Mouse (Mus musculus): ENCODE data around the gene Efcab5. TPM values are rescaled to one million over a fixed set of nuclear protein-coding genes. Genes with fewer than 3 reads are reported as not detected.
"Not testable (repeated sequence)": the region's sequence is repeated elsewhere in the genome, so short reads cannot be mapped to it uniquely, and the experiment has no call there.

The Efcab5 gene
- polyA plus RNA-seq, 1 experiment from 2014 or later = 0.24 TPM

DNA sequence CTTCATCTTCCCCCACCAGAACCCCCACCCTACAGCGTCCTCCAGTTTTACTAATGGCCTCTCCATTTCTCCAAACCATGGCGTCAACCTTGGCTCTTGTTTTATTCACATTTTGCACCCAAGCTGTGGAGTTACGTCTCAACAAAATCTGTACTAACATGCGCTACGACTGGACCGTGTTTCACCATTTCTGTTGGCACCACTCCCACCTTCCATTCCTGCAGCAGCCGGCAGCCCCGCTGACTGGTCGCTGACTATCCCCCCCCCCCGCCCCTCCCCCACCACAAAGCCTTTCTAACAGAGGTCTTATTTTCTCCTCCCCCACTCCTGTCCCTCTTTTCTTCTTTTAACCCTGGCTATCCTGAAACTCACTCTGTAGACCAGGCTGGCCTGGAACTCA is 93.6 kb downstream of the Efcab5 start:
- Histone ChIP-seq H3K4me2 (no peak overlapping the region), H3K27ac (replicated peaks) (no peak overlapping the region), H3K4me3 (replicated peaks) (no peak overlapping the region), H3K36me3 (replicated peaks) (no peaks in the 10 kb centered on the region), H3K9ac (no peak overlapping the region), H3K4me1 (replicated peaks) (0 out of 2 replicates have a peak, but pooled peaks cover 7% of the 10 kb centered on the region), H3K9me3 (replicated peaks) (no peaks in the 10 kb centered on the region), H3K27me3 (no peaks in the 10 kb centered on the region)
- 54% methylated on average over 10 of the region's 10 CpGs for WGBS (ENCODE audit: insufficient replicate concordance)
- ATAC-seq (ENCODE audit: insufficient read depth) = no peak

DNA sequence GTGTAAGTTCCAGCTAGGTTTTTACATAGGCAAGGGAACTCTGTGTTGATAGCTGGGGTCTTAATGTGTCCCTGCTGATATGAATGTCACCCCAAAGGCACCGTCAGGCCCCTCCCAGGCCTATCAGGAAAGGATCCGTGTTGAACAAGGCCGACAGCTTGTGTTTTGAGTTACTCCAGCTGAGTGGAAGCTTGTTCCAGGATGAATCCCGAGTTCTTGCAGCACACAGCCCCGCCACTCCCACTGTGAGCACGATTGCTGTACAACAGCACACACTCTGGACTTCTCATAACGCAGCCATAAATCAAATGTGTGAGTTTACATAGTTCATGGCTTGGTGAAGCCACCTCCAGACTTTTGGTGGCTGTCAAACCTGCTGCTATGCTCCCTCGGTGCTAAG is 94.6 kb downstream of the Efcab5 start:
- H3K9me3 ChIP-seq (replicated peaks) = no peaks in the 10 kb centered on the region
- no peaks in the 10 kb centered on the region for H3K27me3 ChIP-seq
- 53% methylated on average over 8 of the region's 8 CpGs for WGBS (ENCODE audit: insufficient replicate concordance)
- no peaks in the 10 kb centered on the region for H3K36me3 ChIP-seq (replicated peaks)
- 0 out of 2 replicates have a peak, but pooled peaks cover 3% of the 10 kb centered on the region for H3K4me1 ChIP-seq (replicated peaks)
- H3K4me2 ChIP-seq = no peak overlapping the region
- H3K27ac ChIP-seq (replicated peaks) = no peak overlapping the region
- no peak for ATAC-seq (ENCODE audit: insufficient read depth)
- no peak overlapping the region for H3K9ac ChIP-seq
- no peak overlapping the region for H3K4me3 ChIP-seq (replicated peaks)

DNA sequence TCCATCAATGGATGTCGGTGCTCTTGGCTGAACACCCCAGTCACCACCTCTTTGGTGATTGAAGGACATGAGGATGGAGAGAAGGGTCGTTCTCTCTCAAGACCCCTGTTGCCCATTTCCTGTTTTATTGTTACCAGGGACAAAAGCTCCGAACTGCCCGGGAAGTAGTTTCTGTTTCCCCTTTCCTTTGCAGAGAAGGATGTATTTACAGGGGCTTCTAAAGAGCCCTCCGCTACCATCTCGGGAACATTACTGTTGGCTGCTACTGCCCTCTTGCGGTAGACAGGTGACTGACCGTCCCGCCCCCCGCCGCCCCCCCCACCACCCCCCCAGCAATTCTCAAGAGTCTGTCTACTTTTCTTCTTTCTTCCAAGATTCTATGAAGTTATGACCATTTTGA is 95.6 kb downstream of the Efcab5 start:
- ATAC-seq (ENCODE audit: insufficient read depth) = no peak
- Histone ChIP-seq H3K27ac (replicated peaks) (no peak overlapping the region), H3K9me3 (replicated peaks) (no peaks in the 10 kb centered on the region), H3K4me3 (replicated peaks) (peak overlapping the region; percentile 23; the same call in 1 of the 2 replicates), H3K9ac (no peak overlapping the region), H3K36me3 (replicated peaks) (no peaks in the 10 kb centered on the region), H3K4me1 (replicated peaks) (0 out of 2 replicates have a peak, but pooled peaks cover 3% of the 10 kb centered on the region), H3K27me3 (no peaks in the 10 kb centered on the region), H3K4me2 (peak overlapping the region; percentile 44)
- WGBS (ENCODE audit: insufficient replicate concordance) = 2% methylated on average over 11 of the region's 11 CpGs

DNA sequence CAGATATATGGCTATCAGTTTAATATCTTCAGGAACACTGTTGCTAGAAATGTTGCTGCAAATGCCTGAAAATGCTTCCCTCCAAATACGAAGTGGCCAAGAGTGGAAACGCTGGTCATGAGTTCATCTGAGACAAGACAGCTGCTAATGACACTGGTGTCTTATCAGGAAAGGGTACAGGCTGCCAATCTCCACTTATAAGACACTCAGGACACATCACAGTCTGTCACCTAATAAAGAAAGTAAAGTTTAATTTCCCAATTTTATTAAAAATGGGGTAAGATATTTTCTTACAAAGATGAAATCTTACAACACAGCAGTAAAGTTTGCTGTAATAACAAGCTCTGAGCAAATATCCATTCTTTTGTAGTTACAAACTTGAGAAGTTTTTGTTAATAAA is 99.6 kb downstream of the Efcab5 start:
- Histone ChIP-seq H3K9ac (no peak overlapping the region), H3K4me3 (replicated peaks) (no peak overlapping the region), H3K36me3 (replicated peaks) (no peaks in the 10 kb centered on the region), H3K27ac (replicated peaks) (no peak overlapping the region), H3K4me1 (replicated peaks) (0 out of 2 replicates have a peak, but pooled peaks cover 3% of the 10 kb centered on the region), H3K4me2 (no peak overlapping the region), H3K27me3 (peaks cover 6% of the 10 kb centered on the region), H3K9me3 (replicated peaks) (no peaks in the 10 kb centered on the region)
- 28% methylated on average over 2 of the region's 2 CpGs for WGBS (ENCODE audit: insufficient replicate concordance)
- ATAC-seq (ENCODE audit: insufficient read depth) = no peak

DNA sequence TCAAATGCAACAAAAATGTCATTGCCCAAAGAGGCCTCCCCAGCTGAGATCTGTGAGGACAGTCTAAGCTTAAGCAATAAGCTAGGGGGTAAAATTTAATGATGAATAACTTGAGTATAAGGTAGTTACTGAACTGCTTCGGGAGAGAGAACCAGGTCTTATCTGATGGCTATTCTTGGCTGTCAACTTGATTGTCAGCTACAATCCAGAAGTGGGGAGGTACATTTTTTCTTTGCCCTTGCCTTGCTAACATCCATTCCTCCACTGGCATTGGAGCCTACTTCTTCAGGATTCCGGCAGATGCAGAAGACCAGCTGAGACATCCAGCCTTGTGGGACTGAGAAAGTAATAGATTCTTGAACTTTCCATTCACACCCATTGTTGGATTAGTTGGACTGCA is 101.8 kb downstream of the Efcab5 start:
- H3K27me3 ChIP-seq = peaks cover 17% of the 10 kb centered on the region
- no peak overlapping the region for H3K4me2 ChIP-seq
- no peak overlapping the region for H3K4me3 ChIP-seq (replicated peaks)
- no peaks in the 10 kb centered on the region for H3K4me1 ChIP-seq (replicated peaks)
- H3K9me3 ChIP-seq (replicated peaks) = no peaks in the 10 kb centered on the region
- no peak overlapping the region for H3K9ac ChIP-seq
- H3K27ac ChIP-seq (replicated peaks) = no peak overlapping the region
- WGBS (ENCODE audit: insufficient replicate concordance) = 59% methylated on average over 2 of the region's 2 CpGs
- no peak for ATAC-seq (ENCODE audit: insufficient read depth)
- no peaks in the 10 kb centered on the region for H3K36me3 ChIP-seq (replicated peaks)

DNA sequence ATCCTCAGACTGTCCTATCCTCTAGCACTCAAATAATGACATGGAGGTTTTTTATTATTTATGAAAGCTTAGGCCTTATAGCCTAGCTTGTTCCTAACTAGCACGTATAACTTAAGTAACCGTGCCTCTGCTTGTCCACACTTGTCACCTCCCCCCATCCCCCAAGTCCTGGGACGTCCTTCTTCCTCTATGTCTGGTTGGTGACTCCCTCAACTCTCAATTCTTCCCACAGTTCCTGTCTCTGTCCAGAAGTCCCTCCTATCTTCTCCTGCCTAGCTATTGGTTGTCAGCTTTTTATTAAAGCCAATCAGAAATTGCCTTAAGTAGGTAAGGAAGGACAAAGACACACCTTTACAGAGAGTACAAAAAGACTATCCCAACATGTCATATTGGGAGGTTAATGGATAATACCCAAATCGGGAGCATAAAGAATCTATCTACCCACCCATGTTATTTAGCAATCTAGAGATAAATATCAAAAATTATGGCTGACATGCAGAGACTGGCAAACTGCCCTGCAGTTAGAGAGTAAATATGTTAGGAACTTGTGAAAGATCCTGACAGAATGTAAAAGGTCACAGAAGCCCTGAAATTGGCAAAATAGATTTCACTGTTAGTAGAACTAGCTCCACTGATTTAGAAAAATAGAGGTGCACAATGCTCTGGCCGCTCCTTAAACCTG is 104.6 kb downstream of the Efcab5 start:
- no peaks in the 10 kb centered on the region for H3K4me1 ChIP-seq (replicated peaks)
- H3K27me3 ChIP-seq = peaks cover 36% of the 10 kb centered on the region
- H3K4me3 ChIP-seq (replicated peaks) = no peak overlapping the region
- H3K4me2 ChIP-seq = no peak overlapping the region
- H3K9ac ChIP-seq = no peak overlapping the region
- no peaks in the 10 kb centered on the region for H3K36me3 ChIP-seq (replicated peaks)
- no peaks in the 10 kb centered on the region for H3K9me3 ChIP-seq (replicated peaks)
- whole genome bisulfite sequencing (ENCODE audit: insufficient replicate concordance) = 37% methylated on average over 5 of the region's 5 CpGs
- H3K27ac ChIP-seq (replicated peaks) = no peak overlapping the region
- ATAC-seq (ENCODE audit: insufficient read depth) = no peak

DNA sequence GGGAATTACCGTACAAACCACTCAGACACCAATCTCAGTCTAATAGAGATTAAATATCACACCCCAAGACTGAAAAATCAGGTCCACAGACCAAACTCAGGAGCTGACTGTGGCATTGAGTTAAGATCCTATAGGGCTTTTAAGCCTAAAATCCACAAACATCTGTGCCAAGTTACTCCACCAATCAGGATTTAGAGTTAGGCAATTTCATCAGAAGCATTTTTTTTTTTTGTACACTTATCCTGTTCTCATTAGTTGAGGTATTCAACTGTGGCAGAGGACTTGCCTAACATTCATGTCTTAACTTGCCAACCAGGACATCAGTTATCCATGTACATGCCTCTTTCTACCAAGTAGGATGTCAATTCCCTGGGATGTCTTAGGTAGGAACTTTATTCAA is 109.4 kb downstream of the Efcab5 start:
- H3K4me1 ChIP-seq (replicated peaks) = peaks cover 20% of the 10 kb centered on the region
- WGBS (ENCODE audit: insufficient replicate concordance) = 80% methylated on average over 1 of the region's 1 CpGs
- no peak overlapping the region for H3K27ac ChIP-seq (replicated peaks)
- peaks cover 30% of the 10 kb centered on the region for H3K27me3 ChIP-seq
- H3K4me2 ChIP-seq = no peak overlapping the region
- no peak overlapping the region for H3K4me3 ChIP-seq (replicated peaks)
- ATAC-seq (ENCODE audit: insufficient read depth) = no peak
- no peaks in the 10 kb centered on the region for H3K9me3 ChIP-seq (replicated peaks)
- H3K9ac ChIP-seq = no peak overlapping the region
- H3K36me3 ChIP-seq (replicated peaks) = peaks cover 19% of the 10 kb centered on the region

DNA sequence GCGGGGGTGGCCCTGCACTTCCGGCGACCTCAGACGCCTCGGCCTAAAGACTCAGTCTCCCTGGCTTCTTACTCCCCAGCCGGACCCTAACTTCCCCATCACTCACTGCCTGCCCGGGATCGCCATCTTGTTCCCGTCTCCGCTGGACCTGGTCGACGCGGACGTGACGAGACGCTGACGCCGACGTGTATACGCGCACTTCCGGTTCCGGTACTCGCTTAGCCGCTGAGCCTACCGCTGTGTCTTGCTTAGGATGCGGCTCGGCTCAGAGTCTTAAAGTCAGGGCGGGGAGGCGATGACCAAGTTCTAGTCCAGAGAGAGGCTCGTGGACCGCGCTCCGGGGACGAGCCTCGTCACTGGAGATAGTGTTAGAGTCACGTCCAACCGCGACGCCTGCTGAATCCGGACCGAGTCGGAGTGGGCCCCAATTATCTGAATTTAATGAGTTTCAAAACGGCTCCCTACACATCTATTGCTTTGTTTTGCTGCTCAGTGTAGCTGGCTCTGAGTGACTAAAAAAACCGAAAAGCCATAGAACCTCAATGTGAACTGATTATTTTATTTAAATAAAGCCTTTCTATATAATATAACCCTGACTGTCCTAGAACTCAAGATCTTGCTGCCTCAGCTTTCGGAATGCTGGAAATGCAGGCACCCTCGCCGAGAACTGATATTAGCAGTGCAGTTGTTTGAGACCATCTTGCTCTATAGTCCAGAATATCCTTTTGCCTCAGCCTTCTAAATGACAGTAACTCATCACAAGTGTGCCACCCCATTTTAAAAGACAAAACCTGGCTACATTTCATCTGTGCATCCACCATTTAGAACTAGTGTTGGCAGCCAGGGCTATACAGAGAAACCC is 110.3 kb downstream of the Efcab5 start, which contains the start of gene Nsrp1:
TSS of gene Nsrp1 (minus strand) at position 163 of the 862 bp plus-strand sequence.
- H3K4me3 ChIP-seq (replicated peaks) = peak within 1 kb of the TSS; percentile 78
- 4% methylated on average over 48 of the region's 48 CpGs for WGBS (ENCODE audit: insufficient replicate concordance)
- H3K4me1 ChIP-seq (replicated peaks) = peaks cover 20% of the 10 kb centered on the region
- no peaks in the 10 kb centered on the region for H3K9me3 ChIP-seq (replicated peaks)
- peaks cover 26% of the 10 kb centered on the region for H3K36me3 ChIP-seq (replicated peaks)
- peak within 1 kb of the TSS; percentile 76 for H3K9ac ChIP-seq
- H3K27ac ChIP-seq (replicated peaks) = peak within 1 kb of the TSS; percentile 86
- peak; percentile 96 for ATAC-seq (ENCODE audit: insufficient read depth)
- H3K4me2 ChIP-seq = peak within 1 kb of the TSS; percentile 84
- peaks cover 30% of the 10 kb centered on the region for H3K27me3 ChIP-seq

DNA sequence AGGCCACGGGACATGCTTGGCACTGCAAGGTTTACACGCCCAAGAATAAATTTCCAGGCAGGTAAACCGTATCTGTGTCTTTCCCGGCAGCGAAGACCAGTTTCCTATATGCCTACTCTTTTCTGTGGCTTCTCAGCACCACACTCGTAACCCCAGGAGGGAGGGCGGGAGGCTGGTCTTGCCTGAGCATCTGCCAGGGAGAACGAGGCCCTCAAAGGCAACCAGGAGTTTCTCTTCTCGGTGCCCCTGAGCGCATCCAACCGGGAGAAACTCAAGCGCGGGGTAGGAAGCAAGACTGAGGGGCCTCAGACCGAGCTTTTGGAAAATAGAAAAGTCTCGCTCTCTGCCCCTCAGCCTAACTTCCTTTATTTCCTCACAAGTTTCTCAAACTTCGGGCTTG is 111.0 kb downstream of the Efcab5 start:
- Histone ChIP-seq H3K9me3 (replicated peaks) (no peaks in the 10 kb centered on the region), H3K27me3 (peaks cover 25% of the 10 kb centered on the region), H3K4me1 (replicated peaks) (peaks cover 20% of the 10 kb centered on the region), H3K36me3 (replicated peaks) (peaks cover 26% of the 10 kb centered on the region), H3K9ac (peak overlapping the region; percentile 76), H3K4me3 (replicated peaks) (peak overlapping the region; percentile 78), H3K27ac (replicated peaks) (peak overlapping the region; percentile 86), H3K4me2 (peak overlapping the region; percentile 84)
- WGBS (ENCODE audit: insufficient replicate concordance) = 1% methylated on average over 16 of the region's 16 CpGs
- ATAC-seq (ENCODE audit: insufficient read depth) = peak; percentile 43

DNA sequence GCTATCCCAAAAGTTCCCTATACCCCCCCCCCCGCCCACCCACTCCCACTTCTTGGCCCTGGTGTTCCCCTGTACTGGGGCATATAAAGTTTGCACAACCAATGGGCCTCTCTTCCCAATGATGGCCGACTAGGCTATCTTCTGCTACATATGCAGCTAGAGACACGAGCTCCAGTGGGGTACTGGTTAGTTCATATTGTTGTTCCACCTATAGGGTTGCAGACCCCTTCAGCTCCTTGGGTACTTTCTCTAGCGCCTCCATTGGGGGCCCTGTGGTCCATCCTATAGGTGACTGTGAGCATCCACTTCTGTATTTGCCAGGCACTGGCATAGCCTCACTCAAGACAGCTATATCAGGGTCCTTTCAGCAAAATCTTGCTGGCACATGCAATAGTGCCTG is 111.4 kb downstream of the Efcab5 start:
- Histone ChIP-seq H3K27me3 (peaks cover 22% of the 10 kb centered on the region), H3K4me3 (replicated peaks) (peak overlapping the region; percentile 78), H3K4me1 (replicated peaks) (peaks cover 20% of the 10 kb centered on the region), H3K36me3 (replicated peaks) (peaks cover 27% of the 10 kb centered on the region), H3K9ac (peak overlapping the region; percentile 76), H3K4me2 (peak overlapping the region; percentile 84)
- not testable (repeated sequence) for H3K9me3 ChIP-seq (replicated peaks); ATAC-seq (ENCODE audit: insufficient read depth); H3K27ac ChIP-seq (replicated peaks)
- WGBS (ENCODE audit: insufficient replicate concordance) = 48% methylated on average over 4 of the region's 4 CpGs

DNA sequence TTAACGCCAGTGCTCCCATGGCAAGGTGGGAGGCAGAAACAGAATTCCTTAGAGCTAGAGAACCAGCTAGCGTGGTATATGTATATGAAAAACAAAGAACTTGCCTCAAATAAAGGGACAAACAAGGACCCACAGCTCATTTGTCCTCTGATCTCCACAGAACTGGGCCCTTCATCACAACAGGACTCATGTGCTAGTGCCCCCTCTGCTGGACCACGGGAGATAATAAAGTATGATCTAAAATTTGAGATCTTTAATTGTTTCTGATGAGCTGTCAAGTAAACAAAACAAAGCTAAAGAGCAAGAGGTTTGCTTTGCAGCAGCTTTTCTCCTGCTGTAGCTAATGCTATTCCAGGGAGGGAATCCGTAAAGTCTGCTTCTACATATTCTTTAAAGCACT is 118.0 kb downstream of the Efcab5 start:
- Histone ChIP-seq H3K4me2 (no peak overlapping the region), H3K4me3 (replicated peaks) (no peak overlapping the region), H3K9me3 (replicated peaks) (no peaks in the 10 kb centered on the region), H3K27me3 (no peaks in the 10 kb centered on the region), H3K4me1 (replicated peaks) (0 out of 2 replicates have a peak, but pooled peaks cover 4% of the 10 kb centered on the region), H3K9ac (no peak overlapping the region), H3K36me3 (replicated peaks) (peaks cover 23% of the 10 kb centered on the region), H3K27ac (replicated peaks) (no peak overlapping the region)
- ATAC-seq (ENCODE audit: insufficient read depth) = no peak
- WGBS (ENCODE audit: insufficient replicate concordance) = 64% methylated on average over 4 of the region's 4 CpGs
